Mouse (Mus musculus): ENCODE data around the gene Auts2. TPM values are rescaled to one million over a fixed set of nuclear protein-coding genes. Genes with fewer than 3 reads are reported as not detected.

The Auts2 gene
- total RNA-seq, 2 experiments from 2014 or later: 117 to 146 TPM

- Histone ChIP-seq H3K4me3 (no peak overlapping the region), H3K27ac (no peak overlapping the region)
- intact Hi-C loops (cut with DNase I): no loop called here
- DNase-seq (ENCODE audit: extremely low spot score in 1 of 2, low spot score in 2 of 2): no peak
- no peak for TF ChIP-seq CTCF (IDR thresholded peaks at IDR 0.05)
These were observed 374.3 kb downstream of the Auts2 start for GRCm38 (mm10) chr5:132168805-132169204.

GRCm38 (mm10) chr5:132168224-132168623 is 374.9 kb downstream of the Auts2 start:
- TF ChIP-seq CTCF (IDR thresholded peaks at IDR 0.05): no peak
- intact Hi-C loops (cut with DNase I): no loop called here
- no peak for DNase-seq (ENCODE audit: extremely low spot score in 1 of 2, low spot score in 2 of 2)
- Histone ChIP-seq H3K27ac (no peak overlapping the region), H3K4me3 (no peak overlapping the region)

DNA sequence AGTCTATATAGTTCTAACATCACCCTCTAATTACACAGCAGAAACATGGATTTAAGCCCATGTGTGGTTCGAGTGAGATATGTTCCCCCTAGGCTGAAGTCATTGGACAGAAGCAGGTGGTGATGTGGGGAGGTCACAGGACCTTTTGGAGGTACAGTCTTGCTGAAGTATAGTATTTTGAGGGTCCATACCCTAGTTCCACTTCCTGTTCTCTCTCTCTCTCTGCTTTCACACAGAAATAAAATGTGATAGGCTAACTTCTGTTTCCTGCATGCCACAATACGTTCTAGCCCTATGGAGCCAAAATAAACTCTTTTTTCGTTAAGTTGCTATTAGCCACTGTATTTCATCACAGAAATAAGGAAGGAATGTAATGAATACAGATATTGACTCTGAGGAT is 376.6 kb downstream of the Auts2 start:
- no peak for TF ChIP-seq CTCF (IDR thresholded peaks at IDR 0.05)
- H3K4me3 ChIP-seq: no peak overlapping the region
- intact Hi-C loops (cut with DNase I): no loop called here
- DNase-seq (ENCODE audit: extremely low spot score in 1 of 2, low spot score in 2 of 2): no peak
- no peak overlapping the region for H3K27ac ChIP-seq

- Histone ChIP-seq H3K27ac (no peak overlapping the region), H3K4me3 (no peak overlapping the region)
- intact Hi-C loops (cut with DNase I): no loop called here
- no peak for DNase-seq (ENCODE audit: extremely low spot score in 1 of 2, low spot score in 2 of 2)
- TF ChIP-seq CTCF (IDR thresholded peaks at IDR 0.05): no peak
These were observed 379.2 kb downstream of the Auts2 start for GRCm38 (mm10) chr5:132163960-132164359.

DNA sequence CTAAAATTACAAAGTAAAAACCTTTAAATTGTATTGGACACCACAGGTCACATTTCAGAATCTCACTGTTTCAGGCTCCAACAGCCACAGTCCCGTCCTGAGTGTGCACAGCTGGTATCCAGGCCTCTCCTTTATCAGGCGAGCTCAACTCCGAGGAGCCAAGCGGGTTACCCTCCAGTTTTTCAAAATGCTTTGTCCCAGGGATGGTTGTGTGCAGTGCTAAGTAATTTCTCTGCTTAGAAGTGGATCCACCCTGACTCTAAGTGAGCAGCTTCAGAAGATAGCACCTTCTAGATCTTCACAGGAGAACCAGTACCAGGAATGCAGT is 381.0 kb downstream of the Auts2 start:
- no peak for TF ChIP-seq CTCF (IDR thresholded peaks at IDR 0.05)
- no peak overlapping the region for H3K27ac ChIP-seq

DNA sequence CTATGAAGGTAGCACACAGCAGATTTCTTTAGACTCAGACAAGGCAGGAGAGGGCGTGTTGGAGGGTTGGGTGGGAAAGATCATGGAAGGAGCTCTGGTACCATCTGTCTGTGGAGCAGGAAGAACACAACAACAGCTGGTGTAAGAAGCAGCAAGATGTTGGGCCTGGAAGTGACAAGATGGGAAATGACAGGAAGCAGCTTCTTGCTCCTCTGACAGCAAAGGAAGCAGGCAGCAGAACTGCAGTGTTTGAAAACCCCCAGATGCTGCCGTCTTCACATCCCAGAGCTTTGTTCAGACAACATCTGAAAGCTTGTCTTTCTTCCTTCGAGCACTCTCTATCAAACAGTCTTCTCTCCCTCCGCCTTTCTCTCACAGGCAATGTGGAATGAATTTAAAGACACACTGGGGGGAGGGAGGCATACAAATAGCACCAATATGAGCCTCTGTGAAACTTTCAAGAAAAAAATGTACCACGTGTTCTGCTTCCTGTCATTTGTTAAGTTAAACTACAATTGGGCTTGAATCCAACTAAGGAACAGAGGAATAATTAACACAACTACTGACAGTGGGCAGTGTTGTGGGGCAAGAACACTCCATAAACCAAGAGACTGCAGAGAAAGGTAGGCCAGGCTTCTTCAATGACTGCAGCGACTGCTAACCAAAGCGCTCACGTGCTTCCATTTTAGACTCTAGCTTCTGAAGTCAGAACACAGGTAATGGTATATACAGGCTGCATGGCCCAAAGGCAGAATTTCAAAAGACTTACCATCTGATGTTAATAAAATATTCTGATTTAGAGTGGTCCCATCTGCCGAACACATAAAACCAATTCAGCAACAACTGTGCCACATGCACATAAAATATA is 381.6 kb downstream of the Auts2 start:
- no peak overlapping the region for H3K27ac ChIP-seq
- no peak overlapping the region for H3K4me3 ChIP-seq
- no peak for TF ChIP-seq CTCF (IDR thresholded peaks at IDR 0.05)
- peak; percentile 35 to 36 for DNase-seq (ENCODE audit: extremely low spot score in 1 of 2, low spot score in 2 of 2)
- intact Hi-C loops (cut with DNase I): no loop called here

More for the DNA sequence above, 381.0 kb downstream of the Auts2 start:
- no peak for DNase-seq (ENCODE audit: extremely low spot score in 1 of 2, low spot score in 2 of 2)
- intact Hi-C loops (cut with DNase I): no loop called here
- H3K4me3 ChIP-seq: no peak overlapping the region

DNA sequence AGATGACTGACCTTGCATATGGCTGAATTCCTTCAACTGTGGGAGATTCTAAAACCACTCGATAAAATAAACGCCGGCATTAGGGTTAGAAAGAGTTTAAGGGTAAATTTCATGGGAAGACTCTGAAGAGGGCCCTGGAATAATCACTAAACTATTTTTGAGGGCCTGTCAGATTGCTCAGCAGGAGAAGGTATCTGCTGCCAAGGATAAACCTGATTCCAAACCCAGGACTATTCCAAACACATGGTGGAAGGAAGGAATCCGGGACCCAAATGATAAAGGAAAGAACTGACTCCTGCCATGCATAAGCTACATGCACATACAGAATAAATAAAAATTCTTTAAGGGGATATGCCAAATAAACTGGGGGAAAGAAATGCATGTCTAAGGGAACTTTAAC is 399.0 kb downstream of the Auts2 start:
- no peak for TF ChIP-seq CTCF (IDR thresholded peaks at IDR 0.05)
- no peak overlapping the region for H3K27ac ChIP-seq
- no peak overlapping the region for H3K4me3 ChIP-seq
- DNase-seq (ENCODE audit: extremely low spot score in 1 of 2, low spot score in 2 of 2): no peak
- intact Hi-C loops (cut with DNase I): no loop called here

GRCm38 (mm10) chr5:132140816-132141215 is 402.3 kb downstream of the Auts2 start:
- Histone ChIP-seq H3K27ac (no peak overlapping the region), H3K4me3 (no peak overlapping the region)
- intact Hi-C loops (cut with DNase I): no loop called here
- TF ChIP-seq CTCF (IDR thresholded peaks at IDR 0.05): no peak
- no peak for DNase-seq (ENCODE audit: extremely low spot score in 1 of 2, low spot score in 2 of 2)

GRCm38 (mm10) chr5:132135941-132136663 is 407.0 kb downstream of the Auts2 start:
- no peak for DNase-seq (ENCODE audit: extremely low spot score in 1 of 2, low spot score in 2 of 2)
- no peak overlapping the region for H3K4me3 ChIP-seq
- H3K27ac ChIP-seq: peak overlapping the region; percentile 40
- intact Hi-C loops (cut with DNase I): no loop called here
- TF ChIP-seq CTCF (IDR thresholded peaks at IDR 0.05): no peak

DNA sequence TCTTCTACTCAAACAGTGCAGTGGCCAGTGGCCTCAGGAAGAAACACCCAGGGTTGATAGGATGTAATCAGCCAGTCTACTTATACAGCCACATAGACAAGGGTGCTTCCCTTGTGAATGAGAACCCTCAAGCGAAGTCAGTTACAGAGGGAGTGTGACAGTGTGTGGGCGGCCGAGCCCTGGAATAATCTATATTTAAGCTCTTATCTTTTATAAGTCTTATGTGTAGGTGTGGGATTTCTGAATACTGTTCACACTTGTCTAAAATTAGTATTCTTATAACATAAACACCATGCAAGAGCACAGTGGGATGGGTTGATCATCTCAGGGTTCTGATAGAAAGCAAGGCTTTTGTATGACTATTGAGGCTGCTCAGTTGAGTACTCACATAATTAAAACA is 411.2 kb downstream of the Auts2 start:
- no peak overlapping the region for H3K27ac ChIP-seq
- intact Hi-C loops (cut with DNase I): no loop called here
- TF ChIP-seq CTCF (IDR thresholded peaks at IDR 0.05): no peak
- H3K4me3 ChIP-seq: no peak overlapping the region
- DNase-seq (ENCODE audit: extremely low spot score in 1 of 2, low spot score in 2 of 2): peak; percentile 29 to 48

DNA sequence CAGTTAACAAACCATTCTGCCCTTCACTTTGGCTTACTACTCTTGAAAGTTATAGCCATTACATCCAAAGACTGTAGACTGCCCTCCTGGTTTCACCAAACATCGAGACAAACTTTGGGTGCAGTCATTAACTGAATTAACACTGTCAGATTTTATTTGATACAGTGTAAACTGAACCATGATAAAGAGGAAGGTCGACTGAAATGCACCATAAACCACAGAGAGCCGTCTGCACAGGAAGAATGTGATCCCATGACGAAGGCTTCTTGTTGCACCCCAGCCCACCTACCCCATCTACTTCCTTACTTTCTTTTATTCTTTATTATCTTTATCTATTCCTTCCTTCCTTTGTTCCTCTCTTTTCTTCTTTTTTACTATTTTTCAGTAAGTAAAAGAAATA is 412.6 kb downstream of the Auts2 start:
- Histone ChIP-seq H3K27ac (no peak overlapping the region), H3K4me3 (no peak overlapping the region)
- DNase-seq (ENCODE audit: extremely low spot score in 1 of 2, low spot score in 2 of 2): no peak
- intact Hi-C loops (cut with DNase I): no loop called here
- no peak for TF ChIP-seq CTCF (IDR thresholded peaks at IDR 0.05)

DNA sequence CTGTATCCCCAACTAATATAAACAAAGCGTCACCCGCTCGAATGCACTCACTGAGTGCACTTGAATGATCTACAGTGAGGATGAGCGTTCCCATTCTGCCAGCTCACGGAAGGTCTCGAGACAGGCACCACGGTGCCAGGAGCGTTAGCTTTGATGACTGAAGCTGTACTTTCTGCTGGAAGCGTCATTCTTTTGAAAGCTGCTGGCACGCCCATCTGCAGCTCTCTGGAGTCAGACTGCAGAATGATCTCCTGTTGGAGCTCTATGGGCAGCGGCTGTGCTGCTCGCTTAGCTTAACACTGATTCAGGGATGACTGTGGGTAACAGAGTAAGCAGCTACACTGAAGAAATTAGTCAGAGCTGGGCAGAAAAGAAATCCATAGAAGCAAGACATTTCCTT is 416.5 kb downstream of the Auts2 start:
- no peak overlapping the region for H3K27ac ChIP-seq
- intact Hi-C loops (cut with DNase I): no loop called here
- H3K4me3 ChIP-seq: no peak overlapping the region
- TF ChIP-seq CTCF (IDR thresholded peaks at IDR 0.05): no peak
- no peak for DNase-seq (ENCODE audit: extremely low spot score in 1 of 2, low spot score in 2 of 2)

All from left cerebral cortex, adult 2 months (tissue).